Mouse (Mus musculus) hindbrain, embryonic 12.5 days (tissue): ENCODE data around the gene Rnf181. TPM values are rescaled to one million over a fixed set of nuclear protein-coding genes. Genes with fewer than 3 reads are reported as not detected.

Experiments used
- ATAC-seq: fragments of 200-750 bp; cut with Nextera tagmentation; 2 replicates; pipeline ENCODE4 v1.8.0; 2017; ENCODE audit warnings: moderate TSS enrichment; ENCODE audit not compliant: low FRiP score
- H3K27ac ChIP-seq: fragments of 300-500 bp; sonication (generic); 2 replicates; pipeline ENCODE4 v1.5.1; 2016; ENCODE audit warnings: mild to moderate bottlenecking
- H3K27me3 ChIP-seq: fragments of 300-500 bp; sonication (generic); 2 replicates; pipeline ENCODE4 v1.6.1; 2016; ENCODE audit warnings: mild to moderate bottlenecking
- H3K36me3 ChIP-seq: fragments of 300-500 bp; sonication (generic); 2 replicates; pipeline ENCODE4 v1.6.1; 2016; ENCODE audit warnings: mild to moderate bottlenecking
- H3K4me1 ChIP-seq: fragments of 300-500 bp; sonication (generic); 2 replicates; pipeline ENCODE4 v1.6.1; 2016
- H3K4me2 ChIP-seq: fragments of 300-500 bp; sonication (generic); replicated peaks from 2 replicates; pipeline ENCODE4 v1.6.1; 2016; ENCODE audit warnings: mild to moderate bottlenecking
- H3K4me3 ChIP-seq: fragments of 300-500 bp; sonication (generic); 2 replicates; pipeline ENCODE4 v1.5.1; 2016; ENCODE audit warnings: mild to moderate bottlenecking
- H3K9ac ChIP-seq: fragments of 300-500 bp; sonication (generic); 2 replicates; pipeline ENCODE4 v1.6.1; 2016; ENCODE audit warnings: mild to moderate bottlenecking, moderate library complexity
- H3K9me3 ChIP-seq: fragments of 300-500 bp; sonication (generic); replicated peaks from 2 replicates; pipeline ENCODE4 v1.6.1; 2016; ENCODE audit warnings: mild to moderate bottlenecking
- WGBS: fragments of 180-500 bp; shearing (Covaris S2); methylation state at CpG from one replicate; pipeline ENCODE4 v1.1.7; 2016; 5-methylcytosine and 5-hydroxymethylcytosine counted together
- polyA plus RNA-seq: library from polyadenylated mRNA; unstranded; fragments of >200 nt; fragmentation: Nextera tagmentation; extraction: Ambion mirVana; gene quantifications from 2 replicates; pipeline ENCODE4 v1.2.1, GENCODE M21; 2016

Rnf181 gene
- polyA plus RNA-seq, 1 experiment from 2014 or later = 98.3 TPM

GRCm38 (mm10) chr6:72340481-72340880 is 26.3 kb downstream of the Rnf181 start:
- no peaks in the 10 kb centered on the region for H3K9me3 ChIP-seq
- ATAC-seq = no peak
- H3K36me3 ChIP-seq = peaks cover 42% of the 10 kb centered on the region
- H3K27me3 ChIP-seq = no peaks in the 10 kb centered on the region
- H3K4me1 ChIP-seq = peaks cover 13% of the 10 kb centered on the region
- no peak overlapping the region for H3K4me3 ChIP-seq
- WGBS = 60% methylated on average over 2 of the region's 2 CpGs
- H3K9ac ChIP-seq = no peak overlapping the region
- H3K27ac ChIP-seq = no peak overlapping the region
- H3K4me2 ChIP-seq = no peak overlapping the region

GRCm38 (mm10) chr6:72333111-72333510 is 33.6 kb downstream of the Rnf181 start:
- 80% methylated on average over 5 of the region's 5 CpGs for WGBS
- H3K4me2 ChIP-seq = no peak overlapping the region
- no peaks in the 10 kb centered on the region for H3K27me3 ChIP-seq
- peaks cover 87% of the 10 kb centered on the region for H3K36me3 ChIP-seq
- no peaks in the 10 kb centered on the region for H3K9me3 ChIP-seq
- H3K4me1 ChIP-seq = no peaks in the 10 kb centered on the region
- H3K4me3 ChIP-seq = no peak overlapping the region
- no peak for ATAC-seq
- no peak overlapping the region for H3K9ac ChIP-seq
- H3K27ac ChIP-seq = no peak overlapping the region

DNA sequence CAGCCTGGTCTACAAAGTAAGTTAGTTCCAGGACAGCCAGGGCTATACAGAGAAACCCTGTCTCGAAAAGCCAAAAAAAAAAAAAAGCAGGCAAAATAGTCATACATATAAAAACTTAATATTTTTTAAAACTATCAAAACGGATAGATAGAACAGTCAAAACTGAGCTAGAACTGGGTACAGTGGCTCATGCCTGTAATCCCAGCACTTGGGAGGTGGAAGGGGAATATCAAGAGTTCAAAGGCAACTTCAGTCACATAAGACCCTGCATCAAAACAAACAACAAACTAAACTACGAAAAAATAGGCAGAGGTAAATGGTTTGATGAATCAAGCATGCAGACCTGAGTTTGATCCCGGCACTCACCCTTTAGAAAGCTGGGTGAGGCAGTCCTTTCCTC is 36.6 kb downstream of the Rnf181 start:
- Histone ChIP-seq H3K4me1 (no peaks in the 10 kb centered on the region), H3K27me3 (no peaks in the 10 kb centered on the region), H3K27ac (no peak overlapping the region), H3K36me3 (peaks cover 83% of the 10 kb centered on the region), H3K4me3 (no peak overlapping the region), H3K4me2 (no peak overlapping the region), H3K9me3 (no peaks in the 10 kb centered on the region), H3K9ac (no peak overlapping the region)
- ATAC-seq = no peak
- 93% methylated on average over 4 of the region's 4 CpGs for WGBS

DNA sequence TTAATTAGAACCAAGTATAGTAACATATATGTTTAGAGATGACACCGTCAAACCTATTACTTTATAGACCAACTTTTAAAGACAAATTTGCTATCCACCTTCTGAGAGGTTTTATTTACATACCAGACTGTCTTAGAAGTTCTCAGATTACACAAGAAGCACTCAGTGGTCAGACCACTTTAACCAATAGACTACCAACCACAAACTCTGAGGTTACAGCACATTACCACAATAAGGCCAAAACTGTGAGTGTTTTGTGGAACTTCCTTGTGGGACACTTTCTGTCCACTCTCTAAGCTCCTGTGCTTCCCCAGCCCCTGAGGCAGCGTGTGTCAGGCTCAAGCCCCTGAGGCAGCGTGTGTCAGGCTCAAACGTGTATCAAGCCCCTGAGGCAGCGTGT is 37.7 kb downstream of the Rnf181 start:
- Histone ChIP-seq H3K27ac (no peak overlapping the region), H3K4me3 (no peak overlapping the region), H3K36me3 (peaks cover 84% of the 10 kb centered on the region), H3K9ac (no peak overlapping the region), H3K4me1 (no peaks in the 10 kb centered on the region), H3K4me2 (no peak overlapping the region), H3K27me3 (no peaks in the 10 kb centered on the region), H3K9me3 (no peaks in the 10 kb centered on the region)
- WGBS = 91% methylated on average over 5 of the region's 5 CpGs
- ATAC-seq = no peak

DNA sequence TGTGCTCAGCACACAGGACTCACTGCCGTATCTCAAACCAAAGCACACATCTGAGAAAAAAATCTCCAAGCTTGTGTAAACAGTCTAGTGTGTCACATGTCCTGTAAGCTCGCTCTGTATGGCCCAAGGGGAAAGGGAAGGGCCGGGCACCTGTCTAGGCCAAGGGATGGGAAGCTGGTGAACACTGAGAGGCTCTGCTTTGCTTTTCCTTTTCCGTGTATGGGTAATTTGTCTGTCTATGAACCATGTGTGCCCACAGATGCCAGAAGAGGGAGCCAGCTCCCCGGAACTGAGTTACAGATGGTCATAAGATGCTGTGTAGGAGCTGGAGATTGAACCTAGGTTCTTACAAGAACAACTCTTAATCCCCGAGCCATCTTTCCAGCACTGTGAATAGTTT is 40.5 kb downstream of the Rnf181 start:
- H3K4me1 ChIP-seq = no peaks in the 10 kb centered on the region
- no peak overlapping the region for H3K9ac ChIP-seq
- H3K9me3 ChIP-seq = no peaks in the 10 kb centered on the region
- 82% methylated on average over 6 of the region's 6 CpGs for WGBS
- no peak overlapping the region for H3K27ac ChIP-seq
- H3K4me2 ChIP-seq = no peak overlapping the region
- no peak overlapping the region for H3K4me3 ChIP-seq
- ATAC-seq = no peak
- no peaks in the 10 kb centered on the region for H3K27me3 ChIP-seq
- H3K36me3 ChIP-seq = peaks cover 90% of the 10 kb centered on the region

DNA sequence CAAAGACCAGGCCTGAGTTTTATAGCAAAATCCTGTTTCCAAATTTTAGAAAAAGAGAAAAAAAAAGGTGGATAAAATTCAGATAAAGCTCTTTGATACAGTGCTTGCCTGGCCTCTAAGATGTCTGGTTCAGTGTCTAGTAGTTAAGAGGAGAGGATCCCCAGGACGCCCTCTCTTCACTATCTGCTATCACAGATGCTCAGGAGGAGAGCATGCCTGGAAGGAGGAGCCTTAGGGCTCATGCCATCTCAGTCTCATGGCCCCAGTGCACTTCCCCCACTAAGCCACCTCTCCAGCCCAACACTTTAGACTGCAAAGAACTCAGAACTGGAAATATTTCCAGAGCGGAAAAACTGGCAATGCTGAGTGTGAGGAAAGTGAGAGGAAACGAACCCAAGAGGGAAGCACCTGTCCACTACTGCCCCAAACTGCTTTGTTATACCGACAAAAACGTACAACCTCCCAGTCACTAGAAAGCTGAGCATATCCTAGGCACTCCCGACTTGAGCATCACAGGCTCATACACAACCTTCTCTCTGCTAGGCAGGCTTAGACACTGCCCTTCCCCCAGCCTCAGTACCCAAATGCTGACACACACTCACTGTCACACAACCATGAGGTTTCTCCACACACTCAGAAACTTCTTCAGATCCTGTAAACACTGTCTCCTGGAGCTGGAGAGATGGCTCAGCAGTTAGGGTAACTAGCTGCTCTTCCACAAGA is 42.8 kb downstream of the Rnf181 start:
- no peaks in the 10 kb centered on the region for H3K4me1 ChIP-seq
- H3K36me3 ChIP-seq = peaks cover 94% of the 10 kb centered on the region
- no peak overlapping the region for H3K4me2 ChIP-seq
- no peak overlapping the region for H3K27ac ChIP-seq
- H3K9ac ChIP-seq = no peak overlapping the region
- no peaks in the 10 kb centered on the region for H3K27me3 ChIP-seq
- 94% methylated on average over 6 of the region's 6 CpGs for WGBS
- no peak overlapping the region for H3K4me3 ChIP-seq
- no peaks in the 10 kb centered on the region for H3K9me3 ChIP-seq
- ATAC-seq = no peak

- H3K36me3 ChIP-seq = peaks cover 94% of the 10 kb centered on the region
- H3K9me3 ChIP-seq = no peaks in the 10 kb centered on the region
- H3K27ac ChIP-seq = no peak overlapping the region
- no peaks in the 10 kb centered on the region for H3K4me1 ChIP-seq
- no peak overlapping the region for H3K9ac ChIP-seq
- 89% methylated on average over 3 of the region's 3 CpGs for WGBS
- no peak for ATAC-seq
- no peaks in the 10 kb centered on the region for H3K27me3 ChIP-seq
- no peak overlapping the region for H3K4me3 ChIP-seq
- no peak overlapping the region for H3K4me2 ChIP-seq
Measured at GRCm38 (mm10) chr6:72322936-72323335, 43.8 kb downstream of the Rnf181 start.

DNA sequence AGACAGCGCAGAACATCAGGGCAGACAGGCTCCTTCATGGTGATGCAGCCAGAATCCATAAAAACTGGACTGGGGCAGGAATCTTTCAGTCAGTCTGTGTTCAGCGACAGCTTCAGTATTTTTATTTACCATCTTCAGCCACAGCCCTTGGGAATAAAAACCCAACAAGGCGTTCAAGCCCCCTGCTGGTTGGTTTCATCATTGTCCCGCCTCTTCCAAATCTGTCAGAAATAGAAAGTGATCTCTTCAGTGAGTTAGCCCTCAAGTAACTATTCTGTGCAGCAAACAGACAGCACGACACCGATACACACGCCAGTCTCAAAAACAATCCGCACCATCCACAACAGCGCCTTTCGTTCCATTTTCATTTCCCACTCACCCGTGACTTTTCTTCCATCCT is 47.7 kb downstream of the Rnf181 start:
- H3K27ac ChIP-seq = no peak overlapping the region
- no peak overlapping the region for H3K4me3 ChIP-seq
- peaks cover 85% of the 10 kb centered on the region for H3K36me3 ChIP-seq
- H3K27me3 ChIP-seq = no peaks in the 10 kb centered on the region
- H3K4me1 ChIP-seq = no peaks in the 10 kb centered on the region
- 84% methylated on average over 11 of the region's 11 CpGs for WGBS
- no peak overlapping the region for H3K4me2 ChIP-seq
- no peak overlapping the region for H3K9ac ChIP-seq
- ATAC-seq = no peak
- no peaks in the 10 kb centered on the region for H3K9me3 ChIP-seq

- no peak overlapping the region for H3K9ac ChIP-seq
- no peak overlapping the region for H3K4me2 ChIP-seq
- 86% methylated on average over 5 of the region's 5 CpGs for WGBS
- no peaks in the 10 kb centered on the region for H3K4me1 ChIP-seq
- no peak for ATAC-seq
- peaks cover 81% of the 10 kb centered on the region for H3K36me3 ChIP-seq
- H3K27ac ChIP-seq = no peak overlapping the region
- no peaks in the 10 kb centered on the region for H3K27me3 ChIP-seq
- no peaks in the 10 kb centered on the region for H3K9me3 ChIP-seq
- no peak overlapping the region for H3K4me3 ChIP-seq
Measured at GRCm38 (mm10) chr6:72318440-72318839, 48.3 kb downstream of the Rnf181 start.

DNA sequence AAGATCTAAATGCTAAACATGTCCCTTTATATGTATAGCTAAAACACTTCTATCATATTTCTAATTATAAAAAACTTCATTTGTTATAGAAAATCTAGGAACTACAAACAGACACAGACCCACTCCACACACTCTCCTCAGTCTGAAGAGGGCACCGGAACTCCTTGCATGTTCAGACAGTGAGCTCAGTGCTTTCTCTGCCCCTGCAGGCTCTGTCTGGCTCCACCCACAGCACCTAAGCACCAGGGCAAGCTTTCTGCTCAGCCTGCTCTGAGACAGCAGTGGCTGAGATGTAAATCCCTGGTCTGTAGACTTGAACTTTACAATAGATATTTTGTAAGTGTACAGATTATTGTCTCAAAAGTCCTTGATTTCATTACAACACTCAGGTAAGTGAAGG is 50.7 kb downstream of the Rnf181 start:
- ATAC-seq = no peak
- H3K36me3 ChIP-seq = peaks cover 69% of the 10 kb centered on the region
- H3K9ac ChIP-seq = no peak overlapping the region
- no peaks in the 10 kb centered on the region for H3K4me1 ChIP-seq
- WGBS = 85% methylated on average over 1 of the region's 1 CpGs
- H3K4me3 ChIP-seq = no peak overlapping the region
- H3K9me3 ChIP-seq = no peaks in the 10 kb centered on the region
- no peak overlapping the region for H3K4me2 ChIP-seq
- H3K27ac ChIP-seq = no peak overlapping the region
- no peaks in the 10 kb centered on the region for H3K27me3 ChIP-seq

DNA sequence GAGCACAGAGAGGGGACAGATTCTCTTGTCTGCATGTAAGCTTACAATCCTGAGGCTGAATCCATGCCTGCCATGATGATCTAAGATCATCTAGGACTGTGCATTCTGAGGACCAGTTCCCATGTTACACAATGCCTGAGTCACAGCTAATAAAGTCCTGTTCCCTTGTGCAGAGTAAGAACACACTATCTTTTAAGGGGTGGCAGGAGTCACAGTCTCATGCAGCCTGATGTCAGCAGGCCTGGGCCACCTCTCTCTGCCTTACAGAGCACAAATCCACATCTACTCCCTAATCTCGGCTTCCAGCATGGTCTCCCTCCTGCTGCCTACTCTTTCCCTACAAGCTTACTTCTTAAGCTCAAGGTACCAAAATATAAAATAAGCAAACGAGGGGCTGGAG is 51.4 kb downstream of the Rnf181 start:
- H3K9me3 ChIP-seq = no peaks in the 10 kb centered on the region
- H3K27me3 ChIP-seq = no peaks in the 10 kb centered on the region
- no peak overlapping the region for H3K9ac ChIP-seq
- H3K4me1 ChIP-seq = no peaks in the 10 kb centered on the region
- no peak for ATAC-seq
- H3K27ac ChIP-seq = no peak overlapping the region
- peaks cover 62% of the 10 kb centered on the region for H3K36me3 ChIP-seq
- WGBS = 84% methylated on average over 2 of the region's 2 CpGs
- no peak overlapping the region for H3K4me2 ChIP-seq
- H3K4me3 ChIP-seq = no peak overlapping the region

- peaks cover 41% of the 10 kb centered on the region for H3K36me3 ChIP-seq
Measured at GRCm38 (mm10) chr6:72313124-72313867, 53.5 kb downstream of the Rnf181 start.

GRCm38 (mm10) chr6:72312198-72312597 is 54.6 kb downstream of the Rnf181 start:
- H3K27me3 ChIP-seq = no peaks in the 10 kb centered on the region
- H3K9ac ChIP-seq = no peak overlapping the region
- no peak overlapping the region for H3K4me3 ChIP-seq
- H3K4me2 ChIP-seq = no peak overlapping the region
- no peaks in the 10 kb centered on the region for H3K9me3 ChIP-seq
- WGBS = 91% methylated on average over 3 of the region's 3 CpGs
- no peak for ATAC-seq
- H3K4me1 ChIP-seq = no peaks in the 10 kb centered on the region
- H3K36me3 ChIP-seq = peaks cover 31% of the 10 kb centered on the region
- H3K27ac ChIP-seq = no peak overlapping the region

More at GRCm38 (mm10) chr6:72313124-72313867, 53.5 kb downstream of the Rnf181 start:
- no peaks in the 10 kb centered on the region for H3K27me3 ChIP-seq
- WGBS = 82% methylated on average over 11 of the region's 11 CpGs
- no peak overlapping the region for H3K9ac ChIP-seq
- no peaks in the 10 kb centered on the region for H3K9me3 ChIP-seq
- no peak overlapping the region for H3K27ac ChIP-seq
- H3K4me1 ChIP-seq = no peaks in the 10 kb centered on the region
- H3K4me2 ChIP-seq = no peak overlapping the region
- H3K4me3 ChIP-seq = no peak overlapping the region
- ATAC-seq = no peak
